Mouse (Mus musculus): ENCODE data around the gene Barx1. TPM values are rescaled to one million over a fixed set of nuclear protein-coding genes. Genes with fewer than 3 reads are reported as not detected.

Barx1 gene
- polyA plus RNA-seq, 1 experiment from 2014 or later, result 0.20 TPM

GRCm38 (mm10) chr13:48646696-48647095 lies 16.1 kb upstream of the Barx1 start:
- Histone ChIP-seq H3K9ac (no peak overlapping the region), H3K27me3 (peaks cover 1% of the 10 kb centered on the region), H3K4me1 (replicated peaks) (no peaks in the 10 kb centered on the region), H3K9me3 (replicated peaks) (no peaks in the 10 kb centered on the region), H3K4me2 (no peak overlapping the region), H3K36me3 (no peaks in the 10 kb centered on the region), H3K4me3 (no peak overlapping the region), H3K27ac (no peak overlapping the region)
- no peak for ATAC-seq (replicated peaks; ENCODE audit: insufficient number of reproducible peaks, insufficient read depth, low FRiP score, low read depth)
- WGBS, result 85% methylated on average over 4 of the region's 4 CpGs

GRCm38 (mm10) chr13:48650615-48651014 lies 12.2 kb upstream of the Barx1 start:
- no peak for ATAC-seq (replicated peaks; ENCODE audit: insufficient number of reproducible peaks, insufficient read depth, low FRiP score, low read depth)
- no peaks in the 10 kb centered on the region for H3K4me1 ChIP-seq (replicated peaks)
- no peak overlapping the region for H3K27ac ChIP-seq
- H3K9me3 ChIP-seq (replicated peaks), result no peaks in the 10 kb centered on the region
- H3K4me2 ChIP-seq, result no peak overlapping the region
- H3K36me3 ChIP-seq, result no peaks in the 10 kb centered on the region
- no peak overlapping the region for H3K9ac ChIP-seq
- H3K27me3 ChIP-seq, result peaks cover 31% of the 10 kb centered on the region
- WGBS, result 0% methylated on average over 1 of the region's 1 CpGs
- no peak overlapping the region for H3K4me3 ChIP-seq

DNA sequence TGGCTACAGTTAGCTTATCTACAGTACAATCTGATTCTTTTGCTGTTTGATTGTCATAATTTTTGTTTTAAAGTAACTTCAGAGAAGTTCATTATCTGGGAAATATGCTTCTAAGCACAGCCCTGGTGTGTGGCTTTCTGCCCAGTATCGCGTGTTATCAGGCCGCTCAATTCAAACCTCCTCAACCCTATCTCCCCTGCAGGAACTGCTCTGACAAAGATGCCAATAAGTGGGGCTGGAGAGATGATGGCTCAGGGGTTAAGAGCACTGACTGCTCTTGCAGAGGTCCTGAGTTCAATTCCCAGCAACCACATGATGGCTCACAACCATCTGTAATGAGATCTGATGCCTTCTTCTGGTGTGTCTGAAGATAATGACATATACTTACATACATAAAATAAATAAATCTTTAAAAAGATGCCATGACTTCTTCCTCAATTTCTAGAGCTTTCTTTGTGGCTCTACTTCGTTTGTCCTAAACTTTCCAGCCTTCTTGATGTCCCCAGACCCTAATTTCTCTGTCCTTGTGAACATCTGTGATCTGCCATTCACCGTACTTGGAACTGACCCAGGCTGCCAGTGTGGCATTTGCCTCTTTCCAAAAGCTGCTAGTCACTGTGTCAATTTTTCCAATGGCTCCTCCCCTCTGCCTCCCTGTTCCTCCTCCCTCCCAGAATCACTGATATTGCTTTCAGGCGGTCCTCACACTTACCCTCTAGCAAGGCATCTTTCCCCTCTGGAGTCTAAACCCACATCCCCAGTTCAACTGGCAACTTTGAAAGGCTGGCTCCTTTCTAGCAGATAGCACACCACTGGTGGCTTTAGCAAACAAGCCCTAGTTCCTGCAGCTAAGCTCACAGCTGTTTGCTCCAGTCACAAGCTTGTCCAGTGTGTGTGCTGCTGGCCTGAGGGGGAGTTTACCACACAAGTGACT lies 11.4 kb upstream of the Barx1 start:
- H3K27ac ChIP-seq, result no peak overlapping the region
- 35% methylated on average over 6 of the region's 6 CpGs for WGBS
- H3K36me3 ChIP-seq, result no peaks in the 10 kb centered on the region
- no peaks in the 10 kb centered on the region for H3K4me1 ChIP-seq (replicated peaks)
- H3K27me3 ChIP-seq, result peaks cover 39% of the 10 kb centered on the region
- no peak overlapping the region for H3K4me3 ChIP-seq
- ATAC-seq (replicated peaks; ENCODE audit: insufficient number of reproducible peaks, insufficient read depth, low FRiP score, low read depth), result no peak
- no peaks in the 10 kb centered on the region for H3K9me3 ChIP-seq (replicated peaks)
- H3K9ac ChIP-seq, result no peak overlapping the region
- no peak overlapping the region for H3K4me2 ChIP-seq

GRCm38 (mm10) chr13:48653788-48654770 lies 8.7 kb upstream of the Barx1 start:
- Histone ChIP-seq H3K4me1 (replicated peaks) (peaks cover 8% of the 10 kb centered on the region), H3K27me3 (peaks cover 65% of the 10 kb centered on the region), H3K36me3 (no peaks in the 10 kb centered on the region), H3K4me3 (no peak overlapping the region), H3K9me3 (replicated peaks) (no peaks in the 10 kb centered on the region), H3K27ac (no peak overlapping the region), H3K4me2 (no peak overlapping the region), H3K9ac (no peak overlapping the region)
- 10% methylated on average over 14 of the region's 14 CpGs for WGBS
- ATAC-seq (replicated peaks; ENCODE audit: insufficient number of reproducible peaks, insufficient read depth, low FRiP score, low read depth), result no peak

GRCm38 (mm10) chr13:48655637-48656036 lies 7.2 kb upstream of the Barx1 start:
- Histone ChIP-seq H3K36me3 (no peaks in the 10 kb centered on the region), H3K9me3 (replicated peaks) (no peaks in the 10 kb centered on the region), H3K4me2 (peak overlapping the region; percentile 19; the same call in 1 of the 2 replicates), H3K4me1 (replicated peaks) (peaks cover 21% of the 10 kb centered on the region), H3K27ac (no peak overlapping the region), H3K27me3 (peaks cover 80% of the 10 kb centered on the region), H3K4me3 (no peak overlapping the region), H3K9ac (no peak overlapping the region)
- ATAC-seq (replicated peaks; ENCODE audit: insufficient number of reproducible peaks, insufficient read depth, low FRiP score, low read depth), result 0 out of 2 replicates have a peak, but pooled peaks have one; percentile 24
- WGBS, result 0% methylated on average over 8 of the region's 8 CpGs

DNA sequence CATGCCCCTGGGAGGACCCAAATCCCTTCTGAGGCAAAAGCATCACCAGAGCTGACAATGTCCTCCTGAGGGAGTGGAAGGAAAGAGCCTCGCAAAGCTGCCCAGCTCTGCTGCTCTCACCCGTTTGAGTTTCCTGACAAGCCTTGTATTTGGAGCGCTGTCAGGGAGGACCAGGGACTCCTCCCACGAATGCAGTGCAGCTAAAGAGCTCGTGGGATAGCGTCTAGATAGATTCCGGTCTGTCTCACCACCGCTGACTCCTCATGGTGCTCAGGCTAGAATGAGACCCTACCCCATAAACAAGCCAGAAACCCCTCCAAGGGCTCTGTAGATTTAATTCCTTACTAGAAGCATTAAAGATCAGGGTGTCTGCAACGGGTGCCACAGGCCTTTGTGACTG lies 5.0 kb upstream of the Barx1 start:
- Histone ChIP-seq H3K4me1 (replicated peaks) (peaks cover 26% of the 10 kb centered on the region), H3K4me2 (no peak overlapping the region), H3K27me3 (peaks cover 90% of the 10 kb centered on the region), H3K9me3 (replicated peaks) (no peaks in the 10 kb centered on the region), H3K4me3 (no peak overlapping the region), H3K9ac (no peak overlapping the region), H3K27ac (no peak overlapping the region), H3K36me3 (no peaks in the 10 kb centered on the region)
- ATAC-seq (replicated peaks; ENCODE audit: insufficient number of reproducible peaks, insufficient read depth, low FRiP score, low read depth), result no peak
- WGBS, result 3% methylated on average over 9 of the region's 9 CpGs

- Histone ChIP-seq H3K9ac (no peak overlapping the region), H3K4me2 (peak overlapping the region; percentile 47), H3K4me1 (replicated peaks) (peaks cover 35% of the 10 kb centered on the region), H3K27ac (no peak overlapping the region), H3K27me3 (peaks cover 90% of the 10 kb centered on the region), H3K9me3 (replicated peaks) (no peaks in the 10 kb centered on the region), H3K36me3 (no peaks in the 10 kb centered on the region), H3K4me3 (peak overlapping the region; percentile 26)
- ATAC-seq (replicated peaks; ENCODE audit: insufficient number of reproducible peaks, insufficient read depth, low FRiP score, low read depth), result no peak
- 2% methylated on average over 33 of the region's 33 CpGs for WGBS
Measured at GRCm38 (mm10) chr13:48658588-48659253, 4.1 kb upstream of the Barx1 start.

DNA sequence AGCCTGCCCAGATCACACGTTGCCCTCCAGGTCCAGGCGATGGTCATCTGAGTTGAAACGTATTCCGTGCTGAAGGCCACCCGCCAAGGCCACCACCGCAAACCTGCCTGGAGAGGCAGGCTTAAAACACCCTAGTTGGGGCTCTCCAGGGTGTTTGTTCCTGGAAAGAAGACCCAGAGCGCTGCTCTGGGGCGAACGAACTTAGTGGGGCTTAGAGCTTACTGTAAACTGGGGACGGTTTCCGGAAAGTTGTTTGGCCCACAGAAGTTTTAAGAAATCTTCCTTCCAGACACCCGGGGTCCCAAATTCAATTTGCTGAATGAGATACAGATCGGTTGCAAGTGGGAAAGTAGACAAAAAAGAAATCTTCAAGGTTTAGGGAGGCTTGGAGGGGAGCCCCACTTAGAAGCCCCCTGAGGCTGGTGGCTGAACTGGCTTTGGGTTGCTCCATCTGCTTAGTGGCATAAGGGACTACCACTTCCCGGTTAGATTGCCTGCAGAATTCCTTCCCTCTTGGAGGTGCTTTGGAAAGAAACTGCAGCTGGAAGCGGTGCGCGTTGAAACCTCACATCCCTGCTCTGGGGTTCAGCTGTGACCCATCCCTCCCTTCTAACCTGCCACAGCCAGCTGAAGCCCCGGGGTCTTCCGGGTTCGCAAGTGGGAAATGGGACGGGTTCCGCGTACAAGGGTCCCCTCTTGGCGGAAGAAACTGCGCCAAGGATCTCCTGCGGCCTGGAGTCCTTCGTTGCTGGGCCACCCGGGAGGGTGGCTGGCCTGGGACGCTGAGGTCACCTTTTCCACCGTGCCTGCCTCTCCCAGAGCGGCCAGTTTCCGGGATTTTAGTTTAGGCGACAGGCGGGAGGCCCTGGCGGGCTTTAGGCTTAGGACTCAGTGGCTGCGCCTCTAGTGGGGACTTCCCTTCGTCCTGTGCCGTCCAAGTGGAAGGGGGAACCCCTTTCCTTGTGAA lies 3.3 kb upstream of the Barx1 start:
- no peak for ATAC-seq (replicated peaks; ENCODE audit: insufficient number of reproducible peaks, insufficient read depth, low FRiP score, low read depth)
- peaks cover 97% of the 10 kb centered on the region for H3K27me3 ChIP-seq
- H3K9ac ChIP-seq, result no peak overlapping the region
- H3K9me3 ChIP-seq (replicated peaks), result no peaks in the 10 kb centered on the region
- peak overlapping the region; percentile 26 for H3K4me3 ChIP-seq
- no peaks in the 10 kb centered on the region for H3K36me3 ChIP-seq
- WGBS, result 2% methylated on average over 38 of the region's 38 CpGs
- peaks cover 36% of the 10 kb centered on the region for H3K4me1 ChIP-seq (replicated peaks)
- no peak overlapping the region for H3K27ac ChIP-seq
- peak overlapping the region; percentile 48 for H3K4me2 ChIP-seq

- peak overlapping the region; percentile 26 for H3K4me3 ChIP-seq
- no peak overlapping the region for H3K9ac ChIP-seq
- H3K4me1 ChIP-seq (replicated peaks), result peaks cover 43% of the 10 kb centered on the region
- no peak for ATAC-seq (replicated peaks; ENCODE audit: insufficient number of reproducible peaks, insufficient read depth, low FRiP score, low read depth)
- H3K27ac ChIP-seq, result no peak overlapping the region
- peak overlapping the region; percentile 48 for H3K4me2 ChIP-seq
- H3K9me3 ChIP-seq (replicated peaks), result no peaks in the 10 kb centered on the region
- H3K27me3 ChIP-seq, result peaks cover 97% of the 10 kb centered on the region
- WGBS, result 3% methylated on average over 11 of the region's 11 CpGs
- no peaks in the 10 kb centered on the region for H3K36me3 ChIP-seq
Measured at GRCm38 (mm10) chr13:48660221-48660734, 2.5 kb upstream of the Barx1 start.

DNA sequence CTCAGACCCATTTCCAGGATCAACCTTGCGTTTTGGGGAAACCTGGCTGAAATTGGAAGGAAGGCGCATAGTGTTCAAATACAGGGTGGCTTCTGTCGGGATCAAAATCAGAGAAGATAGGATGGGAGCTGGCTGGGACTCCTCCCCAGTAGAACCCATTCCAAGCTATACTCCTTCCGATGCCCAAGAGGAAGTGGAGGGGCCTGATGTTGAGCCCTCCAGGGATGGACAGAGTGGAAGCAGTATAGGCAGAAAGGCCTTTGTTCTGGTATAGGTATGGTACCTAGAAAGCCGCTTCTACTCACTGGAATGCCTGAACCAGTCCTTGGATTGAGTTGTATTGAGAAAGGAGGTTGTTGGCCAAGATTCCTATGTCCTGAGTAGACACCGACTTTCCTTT lies 2.1 kb upstream of the Barx1 start:
- Histone ChIP-seq H3K4me1 (replicated peaks) (peaks cover 47% of the 10 kb centered on the region), H3K9ac (no peak overlapping the region), H3K9me3 (replicated peaks) (no peaks in the 10 kb centered on the region), H3K4me2 (no peak overlapping the region), H3K27ac (no peak overlapping the region), H3K27me3 (peaks cover 99% of the 10 kb centered on the region), H3K36me3 (no peaks in the 10 kb centered on the region), H3K4me3 (no peak overlapping the region)
- ATAC-seq (replicated peaks; ENCODE audit: insufficient number of reproducible peaks, insufficient read depth, low FRiP score, low read depth), result no peak
- 12% methylated on average over 6 of the region's 6 CpGs for WGBS

All from heart, embryonic 15.5 days (tissue).